Mouse (Mus musculus) neural tube, embryonic 13.5 days (tissue): Measurements from ENCODE around the gene Ssh3. TPM values are rescaled to one million over a fixed set of nuclear protein-coding genes. Genes with fewer than 3 reads are reported as not detected.

Experiments used
- ATAC-seq: fragments of 200-750 bp; cut with Nextera tagmentation; 2 replicates; pipeline ENCODE4 v1.8.0; 2017; ENCODE audit warnings: low read depth, mild to moderate bottlenecking, moderate TSS enrichment, moderate library complexity
- H3K27ac ChIP-seq: fragments of 300-500 bp; sonication (generic); replicated peaks from 2 replicates; pipeline ENCODE4 v1.5.1; 2015; ENCODE audit warnings: moderate library complexity, mild to moderate bottlenecking, inconsistent platforms
- H3K27me3 ChIP-seq: fragments of 300-500 bp; sonication (generic); 2 replicates; pipeline ENCODE4 v1.6.1; 2015; ENCODE audit warnings: mild to moderate bottlenecking, inconsistent platforms
- H3K36me3 ChIP-seq: fragments of 300-500 bp; sonication (generic); 2 replicates; pipeline ENCODE4 v1.6.1; 2015; ENCODE audit warnings: mild to moderate bottlenecking, inconsistent platforms
- H3K4me1 ChIP-seq: fragments of 300-500 bp; sonication (generic); replicated peaks from 2 replicates; pipeline ENCODE4 v1.6.1; 2015; ENCODE audit warnings: inconsistent platforms
- H3K4me2 ChIP-seq: fragments of 300-500 bp; sonication (generic); 2 replicates; pipeline ENCODE4 v1.6.1; 2015; ENCODE audit warnings: inconsistent platforms, mild to moderate bottlenecking, moderate library complexity
- H3K4me3 ChIP-seq: fragments of 300-500 bp; sonication (generic); 2 replicates; pipeline ENCODE4 v1.5.1; 2015; ENCODE audit warnings: mild to moderate bottlenecking, inconsistent platforms
- H3K9ac ChIP-seq: fragments of 300-500 bp; sonication (generic); 2 replicates; pipeline ENCODE4 v1.6.1; 2015; ENCODE audit warnings: moderate library complexity, mild to moderate bottlenecking, inconsistent platforms
- H3K9me3 ChIP-seq: fragments of 300-500 bp; sonication (generic); 2 replicates; pipeline ENCODE4 v1.6.1; 2016; ENCODE audit warnings: inconsistent platforms
- WGBS: fragments of 180-500 bp; shearing (Covaris S2); methylation state at CpG from one replicate; pipeline ENCODE4 v1.1.7; 2015; 5-methylcytosine and 5-hydroxymethylcytosine counted together
- polyA plus RNA-seq: library from polyadenylated mRNA; unstranded; fragments of >200 nt; fragmentation: Nextera tagmentation; extraction: Ambion mirVana; gene quantifications from 2 replicates; pipeline ENCODE4 v1.2.1, GENCODE M21; 2015

Gene Ssh3
- polyA plus RNA-seq, 1 experiment from 2014 or later, result 8.2 TPM

DNA sequence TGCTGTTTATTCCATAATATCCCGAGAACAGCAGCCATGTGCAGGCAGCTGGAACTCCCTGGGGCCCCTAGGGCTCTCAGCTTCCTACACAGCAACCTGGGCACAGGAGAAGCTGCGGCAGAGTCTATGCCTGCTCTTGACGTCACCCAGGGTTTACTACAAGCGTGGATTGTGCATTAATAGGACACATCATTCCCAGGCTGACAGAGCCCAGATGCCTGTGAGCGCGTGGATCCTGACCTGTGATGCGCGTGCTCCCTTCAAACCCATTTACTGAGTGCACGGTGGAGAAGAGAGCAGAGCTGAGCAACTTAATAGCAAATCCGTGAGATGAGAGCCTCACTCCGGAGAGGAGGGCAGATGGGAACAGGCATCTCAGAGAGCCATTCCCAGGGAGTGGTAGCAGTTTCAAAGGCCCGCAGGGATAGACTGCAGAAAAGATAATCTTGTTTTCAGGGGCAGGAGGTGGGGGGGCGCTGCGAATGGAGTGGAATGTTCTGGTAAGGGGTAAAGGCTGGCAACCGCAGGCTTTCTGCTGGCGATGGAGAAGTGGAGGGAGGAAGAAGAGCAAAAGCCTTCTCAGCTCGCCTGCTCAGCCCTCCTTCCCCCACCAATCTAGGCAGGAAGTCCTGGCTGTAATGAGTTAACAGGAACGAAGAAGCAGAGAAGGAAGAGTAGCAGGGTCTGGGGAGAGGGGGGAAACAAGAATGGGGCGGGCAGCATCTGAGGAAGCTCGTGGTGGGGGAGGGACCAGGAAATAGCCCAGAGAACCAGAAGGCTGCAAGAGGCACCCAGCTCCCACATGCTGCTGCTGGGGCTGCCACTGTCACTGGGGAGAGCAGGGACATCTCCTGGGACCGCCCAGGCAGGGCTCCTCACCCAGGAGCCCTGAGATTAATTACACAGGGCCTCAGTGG is 33.0 kb upstream of the Ssh3 start:
- H3K4me1 ChIP-seq, result peaks cover 76% of the 10 kb centered on the region
- H3K27me3 ChIP-seq, result no peaks in the 10 kb centered on the region
- peak overlapping the region; percentile 87 for H3K27ac ChIP-seq
- no peaks in the 10 kb centered on the region for H3K36me3 ChIP-seq
- peak overlapping the region; percentile 59 for H3K9ac ChIP-seq
- peak overlapping the region; percentile 12; the same call in 1 of the 2 replicates for H3K4me3 ChIP-seq
- peak overlapping the region; percentile 85 for H3K4me2 ChIP-seq
- peak; percentile 20; the same call in 1 of the 2 replicates for ATAC-seq
- H3K9me3 ChIP-seq, result no peaks in the 10 kb centered on the region
- WGBS, result 27% methylated on average over 21 of the region's 21 CpGs

DNA sequence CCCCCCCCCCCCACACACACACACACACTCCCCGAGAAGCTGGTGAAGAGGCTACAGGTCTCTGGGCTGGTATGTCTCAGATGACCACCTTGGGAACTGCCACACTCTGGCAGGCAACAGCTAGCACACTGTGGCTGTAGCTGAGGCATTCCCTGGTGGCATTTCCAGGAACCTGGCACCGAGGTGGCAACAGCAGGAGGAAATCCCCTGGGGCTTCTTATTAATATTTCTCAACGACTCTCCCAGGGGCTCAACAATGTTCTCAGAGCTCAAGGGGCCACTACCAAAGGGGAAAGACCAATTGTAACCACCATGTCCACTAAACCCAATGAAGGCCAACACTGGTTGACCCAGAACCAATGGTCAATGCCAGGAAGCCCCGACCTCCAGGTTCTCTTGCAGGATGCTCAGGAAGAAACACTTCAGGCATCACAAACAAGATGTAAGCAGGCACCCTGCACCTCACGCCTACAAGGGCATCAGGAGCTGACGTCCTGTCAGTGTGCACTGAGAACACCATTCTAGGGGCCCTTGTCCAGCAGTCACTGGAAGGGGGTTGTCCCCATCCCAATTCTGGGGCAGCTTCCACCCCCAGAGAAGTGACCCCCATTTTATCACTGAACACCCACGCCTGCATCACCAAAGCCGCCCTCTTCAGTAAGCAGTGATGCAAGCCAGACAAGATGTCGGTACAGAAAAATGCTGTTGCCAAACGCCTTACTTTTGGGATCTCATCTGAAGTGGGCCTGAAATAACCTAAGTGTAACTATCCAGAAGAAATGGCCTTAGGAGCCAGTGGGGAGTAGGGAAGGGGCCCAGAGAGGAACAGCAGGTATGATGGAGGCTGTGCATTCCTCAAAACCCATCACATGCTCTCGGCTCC is 32.1 kb upstream of the Ssh3 start:
- Histone ChIP-seq H3K27me3 (no peaks in the 10 kb centered on the region), H3K4me1 (peaks cover 68% of the 10 kb centered on the region), H3K36me3 (no peaks in the 10 kb centered on the region), H3K27ac (peak overlapping the region; percentile 87), H3K9ac (peak overlapping the region; percentile 59), H3K9me3 (no peaks in the 10 kb centered on the region), H3K4me2 (peak overlapping the region; percentile 85), H3K4me3 (no peak overlapping the region)
- WGBS, result 64% methylated on average over 11 of the region's 11 CpGs
- ATAC-seq, result no peak

DNA sequence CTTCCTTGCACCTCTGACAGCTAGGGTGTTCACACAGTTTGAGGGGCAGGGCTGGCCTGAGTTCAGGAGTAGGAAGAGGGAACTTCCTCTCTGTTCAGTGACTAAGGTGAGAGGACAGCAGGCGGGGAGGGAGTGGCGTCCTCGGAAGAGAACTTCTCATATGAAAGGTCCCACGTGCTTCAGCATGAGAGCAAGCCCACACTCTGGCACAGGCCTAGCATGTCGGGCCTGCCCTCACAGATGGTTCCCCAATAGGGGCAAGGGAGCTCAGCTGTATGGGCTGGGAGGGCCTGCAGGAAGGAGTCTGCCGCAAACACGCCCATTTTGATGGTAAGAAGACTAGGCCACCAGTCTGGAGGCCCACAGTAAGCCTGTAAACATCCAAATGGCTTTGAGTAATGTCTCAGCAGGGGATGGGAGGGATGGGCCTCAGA is 31.3 kb upstream of the Ssh3 start:
- ATAC-seq, result no peak
- Histone ChIP-seq H3K9ac (no peak overlapping the region; the same call in 1 of the 2 replicates), H3K27ac (peak overlapping the region; percentile 87), H3K4me3 (no peak overlapping the region), H3K36me3 (no peaks in the 10 kb centered on the region), H3K4me2 (no peak overlapping the region), H3K4me1 (peaks cover 67% of the 10 kb centered on the region), H3K27me3 (no peaks in the 10 kb centered on the region), H3K9me3 (no peaks in the 10 kb centered on the region)
- 43% methylated on average over 7 of the region's 7 CpGs for WGBS

DNA sequence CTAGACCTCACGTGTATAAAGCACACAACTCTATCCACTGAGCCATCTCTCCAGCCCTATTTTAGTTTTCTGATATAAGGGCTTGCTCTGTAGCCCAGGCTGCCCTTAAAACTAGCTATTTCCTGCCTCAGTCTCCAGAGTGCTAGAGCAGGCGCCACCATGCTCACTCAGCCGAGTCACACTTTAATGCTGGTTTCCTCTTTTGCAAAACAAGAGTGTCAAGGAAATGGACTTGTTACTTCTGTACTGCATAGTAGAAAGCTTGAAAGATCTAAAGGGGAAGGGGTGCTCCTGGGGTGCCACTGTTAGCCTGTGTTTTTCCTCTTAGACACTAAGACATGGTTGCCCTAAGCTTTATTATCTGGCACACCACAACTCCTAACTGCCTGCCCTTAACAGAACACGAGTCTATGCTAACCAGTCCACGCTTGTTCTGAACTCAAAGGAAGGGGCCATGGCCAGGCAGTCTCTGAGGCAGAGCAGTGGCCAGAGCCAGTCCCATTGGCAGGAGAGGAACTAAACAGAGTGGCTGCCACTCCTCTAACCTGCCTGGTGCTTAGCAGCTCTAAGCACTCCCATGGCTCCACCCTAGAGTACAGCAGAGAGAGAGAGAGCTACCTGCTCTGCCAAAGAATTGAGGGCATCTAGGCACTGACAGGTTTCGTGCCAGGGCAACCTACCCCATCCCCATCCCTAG is 30.7 kb upstream of the Ssh3 start:
- no peak for ATAC-seq
- H3K4me1 ChIP-seq, result peaks cover 62% of the 10 kb centered on the region
- no peak overlapping the region; the same call in 1 of the 2 replicates for H3K9ac ChIP-seq
- 80% methylated on average over 6 of the region's 6 CpGs for WGBS
- no peak overlapping the region for H3K27ac ChIP-seq
- no peaks in the 10 kb centered on the region for H3K27me3 ChIP-seq
- H3K36me3 ChIP-seq, result no peaks in the 10 kb centered on the region
- no peak overlapping the region for H3K4me2 ChIP-seq
- no peak overlapping the region for H3K4me3 ChIP-seq
- H3K9me3 ChIP-seq, result no peaks in the 10 kb centered on the region

DNA sequence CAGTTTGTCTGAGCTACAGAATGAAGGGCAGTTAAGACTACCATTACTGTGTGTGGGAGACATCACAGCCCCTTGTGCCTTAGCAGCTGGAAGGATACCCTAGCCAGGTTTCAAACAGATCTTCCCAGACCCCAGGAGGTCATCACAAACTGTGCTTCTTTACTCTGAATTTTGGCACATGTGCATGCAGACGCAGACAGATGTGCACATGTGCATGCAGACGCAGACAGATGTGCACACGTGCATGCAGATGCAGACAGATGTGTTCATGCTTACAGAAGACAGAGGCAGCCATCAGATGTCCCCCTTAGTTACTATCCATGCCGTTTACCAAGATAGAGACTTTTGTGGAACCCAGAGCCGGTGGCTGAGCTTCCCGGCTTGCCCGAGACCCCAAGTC is 30.1 kb upstream of the Ssh3 start:
- 88% methylated on average over 7 of the region's 7 CpGs for WGBS
- no peaks in the 10 kb centered on the region for H3K36me3 ChIP-seq
- H3K9me3 ChIP-seq, result no peaks in the 10 kb centered on the region
- no peak for ATAC-seq
- no peak overlapping the region for H3K27ac ChIP-seq
- H3K4me1 ChIP-seq, result peaks cover 62% of the 10 kb centered on the region
- no peak overlapping the region for H3K4me2 ChIP-seq
- H3K9ac ChIP-seq, result no peak overlapping the region
- H3K4me3 ChIP-seq, result no peak overlapping the region
- H3K27me3 ChIP-seq, result no peaks in the 10 kb centered on the region

DNA sequence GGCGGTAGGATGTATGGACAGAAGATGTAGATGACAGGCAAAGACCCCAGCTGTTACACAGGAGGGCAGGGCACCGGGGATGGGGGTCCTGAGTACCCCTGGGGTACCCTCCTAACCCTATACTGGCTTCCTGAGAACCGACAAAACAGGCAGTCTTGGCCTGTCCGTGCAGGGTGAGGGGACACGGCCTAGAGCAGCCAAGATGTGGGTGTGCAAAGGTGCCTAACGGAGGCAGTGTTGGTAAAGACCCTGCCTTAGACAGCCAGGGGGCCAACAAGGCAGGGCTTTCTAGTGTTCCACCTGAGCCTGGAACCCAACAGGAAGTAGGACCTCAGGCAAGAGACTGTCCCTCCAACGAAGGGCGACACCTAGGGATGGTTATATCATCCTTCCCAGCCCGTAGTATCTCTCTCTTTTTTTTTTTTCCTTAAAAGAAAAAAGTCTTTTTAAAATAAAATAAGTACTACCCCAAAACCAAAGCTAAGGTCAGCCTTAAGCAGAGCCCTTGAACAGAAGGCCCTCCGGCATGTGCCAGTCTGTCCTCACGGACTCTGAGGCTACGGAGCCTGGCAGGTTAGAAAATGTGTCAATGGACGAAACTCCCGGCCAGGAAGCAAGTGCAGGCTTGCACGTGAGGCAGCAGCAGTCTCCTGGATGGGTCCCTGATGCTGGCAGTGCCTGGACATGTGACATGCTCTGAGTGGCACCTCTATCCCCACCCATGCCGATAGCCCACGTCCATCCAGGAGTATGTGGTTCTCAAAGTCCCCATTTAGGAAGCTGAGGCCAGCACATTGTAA is 29.5 kb upstream of the Ssh3 start:
- H3K9ac ChIP-seq, result no peak overlapping the region
- H3K4me3 ChIP-seq, result no peak overlapping the region
- H3K4me1 ChIP-seq, result peaks cover 57% of the 10 kb centered on the region
- 90% methylated on average over 17 of the region's 17 CpGs for WGBS
- no peak for ATAC-seq
- 0 out of 2 replicates have a peak, but pooled peaks cover 3% of the 10 kb centered on the region for H3K36me3 ChIP-seq
- no peaks in the 10 kb centered on the region for H3K9me3 ChIP-seq
- no peak overlapping the region for H3K4me2 ChIP-seq
- no peaks in the 10 kb centered on the region for H3K27me3 ChIP-seq
- no peak overlapping the region for H3K27ac ChIP-seq

DNA sequence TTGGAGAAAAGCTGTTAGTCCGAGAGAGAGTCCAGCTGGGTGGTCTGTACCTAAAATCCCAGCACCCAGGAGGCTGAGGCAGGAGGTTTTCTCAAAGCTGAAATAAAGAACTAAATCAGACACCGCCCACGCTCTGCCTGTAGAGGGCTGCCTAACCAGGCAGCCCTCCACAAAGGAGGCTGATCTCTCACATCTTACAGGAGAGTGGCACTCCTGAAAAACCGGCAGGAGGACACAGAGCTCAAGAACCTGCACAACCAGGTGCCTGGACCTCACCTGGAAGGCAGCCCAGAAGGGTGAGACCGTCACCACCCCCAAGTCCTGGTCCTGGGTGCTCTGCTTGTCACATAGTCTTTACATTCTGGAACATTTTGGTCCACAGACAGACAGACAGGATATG is 28.9 kb upstream of the Ssh3 start:
- H3K27ac ChIP-seq, result no peak overlapping the region
- 89% methylated on average over 5 of the region's 5 CpGs for WGBS
- H3K27me3 ChIP-seq, result no peaks in the 10 kb centered on the region
- H3K9ac ChIP-seq, result no peak overlapping the region
- no peak for ATAC-seq
- H3K9me3 ChIP-seq, result no peaks in the 10 kb centered on the region
- H3K4me3 ChIP-seq, result no peak overlapping the region
- H3K36me3 ChIP-seq, result peaks cover 7% of the 10 kb centered on the region; the same call in 1 of the 2 replicates
- peaks cover 50% of the 10 kb centered on the region for H3K4me1 ChIP-seq
- no peak overlapping the region for H3K4me2 ChIP-seq

DNA sequence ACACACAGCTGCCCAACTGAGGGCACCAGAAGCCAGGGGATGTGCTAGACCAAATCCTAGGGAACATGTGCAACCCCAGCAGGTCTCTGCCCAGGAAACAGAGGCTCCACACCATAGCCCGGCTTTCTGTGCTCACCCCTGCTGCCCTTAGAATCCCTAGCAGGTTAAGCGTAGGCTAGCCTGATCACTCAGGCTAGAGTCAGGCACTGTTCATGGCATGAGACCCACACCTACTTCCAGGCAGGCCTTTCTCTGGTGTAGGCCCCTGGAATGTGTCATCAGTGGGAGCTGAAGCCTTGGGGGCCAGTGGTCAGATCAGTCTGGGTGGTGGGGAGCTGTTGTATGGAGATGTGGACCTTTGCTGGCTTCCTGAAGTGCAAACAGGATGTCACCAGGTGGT is 27.6 kb upstream of the Ssh3 start:
- Histone ChIP-seq H3K4me1 (peaks cover 38% of the 10 kb centered on the region), H3K27me3 (no peaks in the 10 kb centered on the region), H3K9ac (no peak overlapping the region), H3K9me3 (no peaks in the 10 kb centered on the region), H3K27ac (no peak overlapping the region), H3K4me2 (no peak overlapping the region), H3K4me3 (no peak overlapping the region), H3K36me3 (peaks cover 19% of the 10 kb centered on the region)
- WGBS, result 92% methylated on average over 2 of the region's 2 CpGs
- no peak for ATAC-seq

DNA sequence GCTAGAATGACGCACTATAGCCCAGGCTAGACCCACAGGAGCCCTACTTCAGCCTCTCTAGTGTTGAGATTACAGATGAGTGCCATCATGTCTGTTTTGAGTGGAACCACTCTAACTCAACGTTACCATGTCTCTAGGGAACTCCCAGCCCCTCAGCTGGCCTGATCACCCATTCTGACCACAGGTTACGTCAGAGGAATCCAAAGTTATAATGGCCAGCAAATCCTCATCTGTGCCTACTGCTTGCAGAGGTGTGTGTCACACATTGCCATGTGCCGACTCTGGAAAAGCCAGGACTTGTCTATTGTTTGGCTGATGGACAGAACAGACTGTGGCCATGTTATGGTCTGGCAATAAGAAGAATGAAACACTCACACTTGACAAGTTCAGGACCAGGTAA is 26.4 kb upstream of the Ssh3 start:
- no peak for ATAC-seq
- H3K9ac ChIP-seq, result no peak overlapping the region
- H3K27me3 ChIP-seq, result no peaks in the 10 kb centered on the region
- peaks cover 32% of the 10 kb centered on the region for H3K36me3 ChIP-seq
- no peak overlapping the region for H3K4me2 ChIP-seq
- H3K27ac ChIP-seq, result no peak overlapping the region
- peaks cover 26% of the 10 kb centered on the region for H3K4me1 ChIP-seq
- no peaks in the 10 kb centered on the region for H3K9me3 ChIP-seq
- no peak overlapping the region for H3K4me3 ChIP-seq
- 89% methylated on average over 4 of the region's 4 CpGs for WGBS

DNA sequence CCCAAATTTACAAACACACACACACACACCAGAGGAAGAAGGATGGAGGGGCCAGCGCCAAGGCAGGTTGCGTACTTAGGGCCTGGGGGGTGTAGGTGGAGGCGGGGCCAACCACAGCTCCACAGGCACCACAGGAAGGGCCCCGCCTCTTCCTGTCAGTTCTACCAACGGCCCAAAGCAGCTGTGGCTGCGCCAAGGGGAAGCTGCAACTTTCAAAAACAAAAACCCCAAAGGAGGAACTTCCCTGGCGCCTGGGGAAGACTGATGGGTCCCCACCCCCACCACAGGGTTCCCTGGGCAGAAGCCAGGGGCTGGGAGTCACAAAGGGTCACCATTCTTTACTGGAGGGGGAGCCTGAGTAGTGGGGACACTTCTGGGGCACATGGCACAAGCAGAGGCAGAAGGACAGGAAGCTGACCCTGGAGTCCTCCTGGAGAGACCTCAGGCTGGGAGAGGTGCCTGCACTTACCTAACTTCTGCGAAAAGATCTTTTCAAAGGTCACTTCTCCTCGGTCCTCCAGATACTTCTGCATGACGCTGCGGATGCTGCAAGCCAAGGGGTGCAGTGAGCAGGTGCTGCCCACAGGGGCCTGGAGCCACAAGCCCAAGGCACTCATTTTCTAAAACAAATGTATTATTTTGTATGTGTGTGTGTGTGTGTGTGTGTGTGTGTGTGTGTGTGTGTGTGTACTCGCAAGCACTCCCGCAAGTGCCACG is 25.6 kb upstream of the Ssh3 start:
- Histone ChIP-seq H3K27ac (no peak overlapping the region), H3K9me3 (no peaks in the 10 kb centered on the region), H3K4me3 (no peak overlapping the region), H3K9ac (no peak overlapping the region), H3K4me2 (no peak overlapping the region), H3K36me3 (peaks cover 40% of the 10 kb centered on the region), H3K27me3 (no peaks in the 10 kb centered on the region), H3K4me1 (peaks cover 17% of the 10 kb centered on the region)
- 74% methylated on average over 14 of the region's 14 CpGs for WGBS
- ATAC-seq, result no peak

DNA sequence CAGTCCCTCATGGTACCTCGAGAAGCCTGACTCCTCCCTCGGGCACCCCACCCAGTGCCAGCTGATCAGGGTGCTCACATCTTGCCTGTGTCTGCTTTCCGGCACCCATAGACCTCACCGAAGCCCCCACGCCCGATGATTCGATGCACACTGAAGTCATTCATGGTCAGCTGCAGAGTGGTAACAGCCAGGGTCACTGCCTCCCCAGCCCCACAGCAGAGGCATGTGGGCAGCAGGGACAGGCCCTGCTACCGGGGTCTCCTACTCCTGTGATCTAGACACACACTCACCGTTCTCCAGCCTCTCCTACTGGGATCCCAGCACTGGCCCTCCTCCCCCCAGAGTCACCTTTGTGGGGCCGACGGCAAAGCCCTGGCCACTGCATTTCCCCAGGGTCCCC is 22.2 kb upstream of the Ssh3 start:
- peaks cover 8% of the 10 kb centered on the region for H3K4me1 ChIP-seq
- no peaks in the 10 kb centered on the region for H3K9me3 ChIP-seq
- no peak for ATAC-seq
- 91% methylated on average over 11 of the region's 11 CpGs for WGBS
- H3K4me3 ChIP-seq, result no peak overlapping the region
- H3K36me3 ChIP-seq, result peaks cover 74% of the 10 kb centered on the region
- no peak overlapping the region for H3K27ac ChIP-seq
- H3K9ac ChIP-seq, result no peak overlapping the region
- H3K4me2 ChIP-seq, result no peak overlapping the region
- H3K27me3 ChIP-seq, result no peaks in the 10 kb centered on the region
